Mouse (Mus musculus): ENCODE measurements around the gene Borcs8. TPM values are rescaled to one million over a fixed set of nuclear protein-coding genes. Genes with fewer than 3 reads are reported as not detected.

Borcs8 gene
- polyA plus RNA-seq, 1 experiment from 2014 or later: 41.9 TPM

GRCm38 (mm10) chr8:70174079-70174478 lies 34.8 kb downstream of the Borcs8 start:
- H3K4me2 ChIP-seq (ENCODE audit: low read depth, low read length, severe bottlenecking): no peak overlapping the region
- no peaks in the 10 kb centered on the region for H3K9me3 ChIP-seq (ENCODE audit: control insufficient read depth, low read length)
- no peak for DNase-seq (ENCODE audit: low spot score)
- WGBS: 91% methylated on average over 7 of the region's 7 CpGs
- ATAC-seq (replicated peaks; ENCODE audit: low FRiP score): no peak
- H3K4me3 ChIP-seq (ENCODE audit: low read depth, low read length): no peak overlapping the region
- H3K27ac ChIP-seq (ENCODE audit: low read depth, low read length): no peak overlapping the region
- H3K27me3 ChIP-seq (ENCODE audit: control insufficient read depth, insufficient read depth, low read length): no peaks in the 10 kb centered on the region
- 0 out of 2 replicates have a peak overlapping the region, but pooled peaks have one; percentile 8 for H3K9ac ChIP-seq (ENCODE audit: low read length)
- H3K4me1 ChIP-seq (replicated peaks; ENCODE audit: control insufficient read depth, insufficient read depth, low read length): 0 out of 2 replicates have a peak, but pooled peaks cover 5% of the 10 kb centered on the region
- no peaks in the 10 kb centered on the region; the same call in 1 of the 2 replicates for H3K36me3 ChIP-seq (ENCODE audit: control insufficient read depth, insufficient read depth, low read length)

- Histone ChIP-seq H3K4me3 (ENCODE audit: low read depth, low read length) (no peak overlapping the region), H3K27ac (ENCODE audit: low read depth, low read length) (no peak overlapping the region), H3K27me3 (ENCODE audit: control insufficient read depth, insufficient read depth, low read length) (no peaks in the 10 kb centered on the region), H3K36me3 (ENCODE audit: control insufficient read depth, insufficient read depth, low read length) (no peaks in the 10 kb centered on the region; the same call in 1 of the 2 replicates), H3K4me2 (ENCODE audit: low read depth, low read length, severe bottlenecking) (no peak overlapping the region), H3K9ac (ENCODE audit: low read length) (no peak overlapping the region), H3K4me1 (replicated peaks; ENCODE audit: control insufficient read depth, insufficient read depth, low read length) (0 out of 2 replicates have a peak, but pooled peaks cover 3% of the 10 kb centered on the region), H3K9me3 (ENCODE audit: control insufficient read depth, low read length) (no peaks in the 10 kb centered on the region)
- DNase-seq (ENCODE audit: low spot score) (no peak), ATAC-seq (replicated peaks; ENCODE audit: low FRiP score) (no peak)
- WGBS: 93% methylated on average over 2 of the region's 2 CpGs
Observed at GRCm38 (mm10) chr8:70178231-70178630, 38.9 kb downstream of the Borcs8 start.

GRCm38 (mm10) chr8:70179082-70179481 lies 39.8 kb downstream of the Borcs8 start:
- Histone ChIP-seq H3K4me1 (replicated peaks; ENCODE audit: control insufficient read depth, insufficient read depth, low read length) (no peaks in the 10 kb centered on the region), H3K9ac (ENCODE audit: low read length) (no peak overlapping the region), H3K4me3 (ENCODE audit: low read depth, low read length) (no peak overlapping the region), H3K36me3 (ENCODE audit: control insufficient read depth, insufficient read depth, low read length) (no peaks in the 10 kb centered on the region; the same call in 1 of the 2 replicates), H3K9me3 (ENCODE audit: control insufficient read depth, low read length) (no peaks in the 10 kb centered on the region), H3K27me3 (ENCODE audit: control insufficient read depth, insufficient read depth, low read length) (no peaks in the 10 kb centered on the region), H3K27ac (ENCODE audit: low read depth, low read length) (no peak overlapping the region), H3K4me2 (ENCODE audit: low read depth, low read length, severe bottlenecking) (no peak overlapping the region)
- ATAC-seq (replicated peaks; ENCODE audit: low FRiP score): no peak
- 98% methylated on average over 4 of the region's 4 CpGs for WGBS
- no peak for DNase-seq (ENCODE audit: low spot score)

GRCm38 (mm10) chr8:70181212-70181902 lies 42.1 kb downstream of the Borcs8 start:
- 92% methylated on average over 16 of the region's 16 CpGs for WGBS
- Histone ChIP-seq H3K9ac (ENCODE audit: low read length) (no peak overlapping the region), H3K4me2 (ENCODE audit: low read depth, low read length, severe bottlenecking) (no peak overlapping the region), H3K9me3 (ENCODE audit: control insufficient read depth, low read length) (no peaks in the 10 kb centered on the region), H3K4me3 (ENCODE audit: low read depth, low read length) (no peak overlapping the region), H3K27me3 (ENCODE audit: control insufficient read depth, insufficient read depth, low read length) (no peaks in the 10 kb centered on the region), H3K4me1 (replicated peaks; ENCODE audit: control insufficient read depth, insufficient read depth, low read length) (no peaks in the 10 kb centered on the region), H3K36me3 (ENCODE audit: control insufficient read depth, insufficient read depth, low read length) (no peaks in the 10 kb centered on the region; the same call in 1 of the 2 replicates), H3K27ac (ENCODE audit: low read depth, low read length) (no peak overlapping the region)
- DNase-seq (ENCODE audit: low spot score) (no peak), ATAC-seq (replicated peaks; ENCODE audit: low FRiP score) (no peak)

GRCm38 (mm10) chr8:70181903-70182252 lies 42.6 kb downstream of the Borcs8 start:
- WGBS: 74% methylated on average over 2 of the region's 2 CpGs
- Histone ChIP-seq H3K4me2 (ENCODE audit: low read depth, low read length, severe bottlenecking) (no peak overlapping the region), H3K4me1 (replicated peaks; ENCODE audit: control insufficient read depth, insufficient read depth, low read length) (no peaks in the 10 kb centered on the region), H3K27ac (ENCODE audit: low read depth, low read length) (no peak overlapping the region), H3K36me3 (ENCODE audit: control insufficient read depth, insufficient read depth, low read length) (no peaks in the 10 kb centered on the region; the same call in 1 of the 2 replicates), H3K9ac (ENCODE audit: low read length) (no peak overlapping the region), H3K9me3 (ENCODE audit: control insufficient read depth, low read length) (no peaks in the 10 kb centered on the region), H3K4me3 (ENCODE audit: low read depth, low read length) (no peak overlapping the region), H3K27me3 (ENCODE audit: control insufficient read depth, insufficient read depth, low read length) (no peaks in the 10 kb centered on the region)
- DNase-seq (ENCODE audit: low spot score) (no peak), ATAC-seq (replicated peaks; ENCODE audit: low FRiP score) (no peak)

- Histone ChIP-seq H3K4me3 (ENCODE audit: low read depth, low read length) (no peak overlapping the region), H3K27me3 (ENCODE audit: control insufficient read depth, insufficient read depth, low read length) (no peaks in the 10 kb centered on the region), H3K36me3 (ENCODE audit: control insufficient read depth, insufficient read depth, low read length) (no peaks in the 10 kb centered on the region; the same call in 1 of the 2 replicates), H3K4me1 (replicated peaks; ENCODE audit: control insufficient read depth, insufficient read depth, low read length) (no peaks in the 10 kb centered on the region), H3K9me3 (ENCODE audit: control insufficient read depth, low read length) (no peaks in the 10 kb centered on the region), H3K9ac (ENCODE audit: low read length) (no peak overlapping the region), H3K4me2 (ENCODE audit: low read depth, low read length, severe bottlenecking) (no peak overlapping the region), H3K27ac (ENCODE audit: low read depth, low read length) (no peak overlapping the region)
- WGBS: 82% methylated on average over 4 of the region's 4 CpGs
- no peak for ATAC-seq (replicated peaks; ENCODE audit: low FRiP score)
- no peak for DNase-seq (ENCODE audit: low spot score)
Observed at GRCm38 (mm10) chr8:70183194-70183593, 43.9 kb downstream of the Borcs8 start.

GRCm38 (mm10) chr8:70188707-70189106 lies 49.4 kb downstream of the Borcs8 start:
- Histone ChIP-seq H3K27ac (ENCODE audit: low read depth, low read length) (no peak overlapping the region), H3K36me3 (ENCODE audit: control insufficient read depth, insufficient read depth, low read length) (no peaks in the 10 kb centered on the region), H3K27me3 (ENCODE audit: control insufficient read depth, insufficient read depth, low read length) (no peaks in the 10 kb centered on the region), H3K9me3 (ENCODE audit: control insufficient read depth, low read length) (no peaks in the 10 kb centered on the region), H3K4me2 (ENCODE audit: low read depth, low read length, severe bottlenecking) (no peak overlapping the region), H3K4me1 (replicated peaks; ENCODE audit: control insufficient read depth, insufficient read depth, low read length) (no peaks in the 10 kb centered on the region), H3K9ac (ENCODE audit: low read length) (no peak overlapping the region), H3K4me3 (ENCODE audit: low read depth, low read length) (no peak overlapping the region)
- DNase-seq (ENCODE audit: low spot score): no peak
- WGBS: 71% methylated on average over 7 of the region's 7 CpGs
- ATAC-seq (replicated peaks; ENCODE audit: low FRiP score): no peak

GRCm38 (mm10) chr8:70193238-70193637 lies 53.9 kb downstream of the Borcs8 start:
- no peaks in the 10 kb centered on the region for H3K9me3 ChIP-seq (ENCODE audit: control insufficient read depth, low read length)
- H3K4me1 ChIP-seq (replicated peaks; ENCODE audit: control insufficient read depth, insufficient read depth, low read length): no peaks in the 10 kb centered on the region
- H3K4me2 ChIP-seq (ENCODE audit: low read depth, low read length, severe bottlenecking): no peak overlapping the region
- H3K27me3 ChIP-seq (ENCODE audit: control insufficient read depth, insufficient read depth, low read length): no peaks in the 10 kb centered on the region
- WGBS: 78% methylated on average over 5 of the region's 5 CpGs
- ATAC-seq (replicated peaks; ENCODE audit: low FRiP score): no peak
- H3K36me3 ChIP-seq (ENCODE audit: control insufficient read depth, insufficient read depth, low read length): no peaks in the 10 kb centered on the region
- H3K27ac ChIP-seq (ENCODE audit: low read depth, low read length): no peak overlapping the region
- H3K4me3 ChIP-seq (ENCODE audit: low read depth, low read length): no peak overlapping the region
- no peak for DNase-seq (ENCODE audit: low spot score)
- no peak overlapping the region for H3K9ac ChIP-seq (ENCODE audit: low read length)

GRCm38 (mm10) chr8:70194191-70194590 lies 54.9 kb downstream of the Borcs8 start:
- Histone ChIP-seq H3K27ac (ENCODE audit: low read depth, low read length) (no peak overlapping the region), H3K9ac (ENCODE audit: low read length) (no peak overlapping the region), H3K4me3 (ENCODE audit: low read depth, low read length) (no peak overlapping the region), H3K4me2 (ENCODE audit: low read depth, low read length, severe bottlenecking) (no peak overlapping the region), H3K4me1 (replicated peaks; ENCODE audit: control insufficient read depth, insufficient read depth, low read length) (no peaks in the 10 kb centered on the region), H3K9me3 (ENCODE audit: control insufficient read depth, low read length) (no peaks in the 10 kb centered on the region), H3K36me3 (ENCODE audit: control insufficient read depth, insufficient read depth, low read length) (no peaks in the 10 kb centered on the region), H3K27me3 (ENCODE audit: control insufficient read depth, insufficient read depth, low read length) (no peaks in the 10 kb centered on the region)
- ATAC-seq (replicated peaks; ENCODE audit: low FRiP score) (no peak), DNase-seq (ENCODE audit: low spot score) (no peak)
- WGBS: 82% methylated on average over 3 of the region's 3 CpGs

Data from forebrain, embryonic 11.5 days (tissue).